Mouse (Mus musculus) adrenal gland, adult (tissue): ENCODE measurements around the gene Tpr.

Source experiments
- DNase-seq, 2 experiments: peaks; one replicate each; pipeline ENCODE4 v3.0.0; 2022 to 2023; ENCODE audit warnings: low spot score in 1 of 2; ENCODE audit not compliant: inconsistent age in 2 of 2

Tpr gene

GRCm38 (mm10) chr1:150392638-150393487 lies at the start of gene Tpr, which contains the start of gene Odr4:
Gene Tpr (plus strand): TSS chr1:150392838.
Gene Odr4 (minus strand): TSS chr1:150393080.
- DNase-seq = peak; percentile 99 to 100

DNA sequence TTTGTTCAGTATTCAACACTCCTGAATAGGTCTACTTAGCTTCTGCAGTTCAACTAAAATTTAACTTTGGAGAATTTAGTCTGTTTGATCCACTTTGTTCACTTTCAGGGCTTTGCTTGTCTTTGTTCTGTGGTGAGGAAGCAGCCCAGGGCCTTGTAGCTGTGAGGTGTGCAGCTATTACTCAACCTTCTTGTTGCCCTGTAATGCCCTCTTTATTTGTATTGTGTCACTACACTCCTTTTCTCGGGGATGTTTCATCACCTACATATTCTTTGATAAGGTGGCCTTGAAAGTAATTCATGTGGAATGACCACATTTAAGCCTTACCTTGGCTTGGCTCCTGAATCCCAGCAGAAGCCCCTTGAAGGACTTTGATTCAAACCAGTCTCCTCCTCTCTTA lies 31.8 kb upstream of the Tpr start:
- no peak for DNase-seq

DNA sequence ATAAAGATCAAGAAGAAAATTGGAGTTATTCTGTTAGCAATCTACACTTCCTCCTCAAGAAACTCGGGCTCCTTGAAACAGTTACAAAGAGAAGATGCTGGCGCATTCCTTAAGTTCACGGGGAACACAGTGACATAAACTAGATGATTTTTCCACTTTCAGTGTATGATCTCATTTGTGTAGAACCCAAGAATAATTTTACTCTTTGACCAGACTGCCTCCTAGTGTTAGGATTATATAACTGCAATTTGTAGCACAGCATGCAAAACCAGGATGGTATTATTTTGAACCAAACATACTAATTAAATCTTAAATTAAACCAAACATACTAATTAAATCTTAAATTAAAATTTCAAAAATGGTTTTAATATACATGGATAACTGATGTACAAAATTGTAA lies 19.7 kb upstream of the Tpr start:
- no peak for DNase-seq

DNA sequence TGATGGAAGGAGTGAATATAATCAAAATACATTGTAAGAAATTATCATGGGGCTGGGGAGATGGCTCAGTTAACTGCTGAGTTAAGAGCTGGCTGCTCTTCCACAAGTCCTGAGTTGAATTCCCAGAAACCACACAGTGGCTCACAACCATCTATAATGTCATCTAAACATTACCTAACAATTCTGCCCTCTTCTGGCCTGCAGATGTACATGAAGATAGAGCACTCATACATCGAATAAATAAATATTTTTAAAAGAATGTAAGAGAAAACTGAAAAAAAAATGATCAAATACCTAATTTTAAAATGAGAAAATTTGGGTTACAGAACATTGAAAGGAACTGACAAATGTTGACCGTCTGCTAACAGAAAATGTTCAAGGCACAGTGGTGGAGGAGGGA lies 18.4 kb upstream of the Tpr start:
- no peak for DNase-seq

DNA sequence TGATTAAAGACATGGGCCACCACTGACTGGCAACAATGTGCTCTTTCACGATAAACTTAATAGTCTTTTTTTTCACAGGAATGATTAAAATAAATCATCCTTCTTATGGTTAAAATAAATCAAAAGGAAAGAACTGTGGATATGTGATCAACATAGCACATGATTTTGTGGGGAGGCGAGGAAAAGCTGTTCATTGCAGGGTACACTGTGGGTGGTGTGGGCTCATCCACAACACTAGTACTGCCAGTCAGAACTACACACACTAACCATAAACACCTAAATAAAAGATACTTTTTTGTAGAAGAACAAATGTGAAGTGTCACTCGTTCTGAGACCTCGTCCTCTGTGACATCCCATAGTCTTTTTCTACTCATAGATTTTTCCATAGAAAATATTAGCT lies 8.5 kb upstream of the Tpr start:
- DNase-seq = no peak

DNA sequence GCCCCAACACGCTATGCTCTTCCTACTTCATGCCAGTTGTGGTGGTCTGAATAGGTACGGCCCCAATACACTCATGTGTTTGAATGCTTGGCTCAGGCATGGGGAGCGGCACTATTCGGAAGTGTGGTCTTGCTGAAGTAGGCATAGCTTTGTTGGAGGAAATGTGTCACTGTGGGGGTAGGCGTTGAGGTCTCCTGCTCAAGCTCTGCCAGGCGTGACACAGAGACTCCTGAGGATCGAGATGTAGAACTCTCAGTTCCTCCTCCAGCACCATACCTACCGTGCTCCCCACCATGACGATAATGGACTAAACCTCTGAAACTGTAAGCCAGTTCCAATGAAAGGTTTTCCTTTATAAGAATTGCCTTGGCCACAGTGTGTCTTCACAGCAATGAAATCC lies 5.1 kb upstream of the Tpr start:
- no peak for DNase-seq

- no peak for DNase-seq
Measured at GRCm38 (mm10) chr1:150389390-150390129, 3.1 kb upstream of the Tpr start.

DNA sequence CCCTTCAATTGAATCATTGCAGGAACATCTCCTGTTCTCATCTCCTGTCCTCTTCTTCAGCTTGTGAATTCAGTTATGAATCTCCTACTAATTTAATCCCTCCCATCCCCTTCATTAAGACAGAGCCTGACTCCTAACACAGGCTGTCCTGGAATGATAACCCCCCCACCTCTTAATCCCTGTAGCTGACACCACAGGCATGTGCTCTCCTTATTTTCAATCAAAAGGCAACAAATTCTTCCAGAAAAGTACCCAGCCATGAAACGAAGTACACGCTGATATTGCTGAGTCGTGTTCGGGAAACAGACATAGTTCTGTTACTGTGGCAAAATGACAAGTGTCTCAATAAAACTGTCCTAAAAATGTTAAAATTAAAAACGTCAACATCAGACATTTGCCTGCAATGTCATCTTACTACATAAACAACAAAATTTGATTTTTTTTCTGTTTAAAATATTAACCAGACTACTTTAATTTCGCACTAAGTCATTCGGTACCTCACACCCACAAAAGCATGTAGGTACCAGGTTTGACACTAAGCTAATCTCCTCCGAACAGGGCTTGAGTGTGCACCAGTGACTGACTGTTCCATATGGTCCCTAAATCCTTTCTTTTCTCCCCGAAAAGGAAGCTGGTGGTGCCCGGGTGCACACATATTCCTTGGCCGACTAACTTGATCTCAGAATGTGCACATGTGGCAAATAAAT lies 554 bp upstream of the Tpr start:
- DNase-seq = peak in 1 of 2 experiments; percentile 52

DNA sequence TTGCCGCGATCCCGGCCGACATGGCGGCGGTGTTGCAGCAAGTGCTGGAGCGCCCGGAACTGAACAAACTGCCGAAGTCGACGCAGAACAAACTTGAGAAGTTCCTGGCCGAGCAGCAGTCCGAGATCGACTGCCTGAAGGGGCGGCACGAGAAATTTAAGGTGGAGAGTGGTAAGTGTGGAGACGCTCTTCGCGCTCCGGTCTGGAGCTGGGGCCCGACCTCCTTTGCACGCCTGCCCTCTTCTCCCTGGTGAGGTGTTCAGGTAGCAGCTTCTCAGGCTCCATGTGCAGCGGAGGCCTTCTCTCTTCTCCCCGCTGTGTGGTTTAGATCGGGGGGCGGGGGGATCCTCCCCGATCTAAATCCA lies 832 bp downstream of the Tpr start:
- no peak for DNase-seq

DNA sequence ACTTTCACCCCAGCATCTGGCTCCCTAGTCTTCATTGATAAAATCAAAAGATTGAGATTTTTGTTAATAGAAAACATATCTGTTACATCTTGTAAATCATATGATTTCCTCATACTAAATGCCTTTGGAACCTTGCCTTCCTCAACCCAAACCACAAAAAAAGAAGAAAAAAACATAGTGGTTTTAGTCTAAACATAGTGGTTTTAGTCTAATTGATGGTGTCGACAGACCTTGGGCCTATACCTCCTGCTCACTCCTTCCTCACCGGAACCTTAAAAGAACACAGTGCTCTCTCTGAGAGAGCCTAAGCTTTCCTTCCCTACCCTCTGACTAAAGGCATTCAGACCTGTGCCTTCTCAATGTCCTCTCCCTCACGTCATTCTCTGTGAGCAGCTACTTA lies 3.4 kb downstream of the Tpr start:
- no peak for DNase-seq

DNA sequence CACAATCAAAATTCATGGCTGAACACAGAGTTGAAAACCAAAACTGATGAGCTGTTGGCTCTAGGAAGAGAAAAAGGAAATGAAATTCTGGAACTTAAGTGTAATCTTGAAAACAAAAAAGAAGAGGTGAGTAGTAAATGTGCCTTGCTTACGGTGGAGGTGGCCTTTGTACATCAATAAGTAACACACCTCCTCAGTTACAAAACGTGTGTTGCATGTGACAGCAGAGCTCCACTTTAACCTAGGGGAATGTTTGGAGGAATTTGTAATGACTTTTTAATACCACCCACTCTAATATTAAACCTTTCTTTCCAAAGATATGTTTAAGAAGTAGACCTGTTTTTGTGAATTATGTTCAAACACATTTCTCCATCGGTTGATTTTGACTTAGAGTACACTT lies 11.3 kb downstream of the Tpr start:
- no peak for DNase-seq

GRCm38 (mm10) chr1:150404555-150404954 lies 11.9 kb downstream of the Tpr start:
- no peak for DNase-seq

DNA sequence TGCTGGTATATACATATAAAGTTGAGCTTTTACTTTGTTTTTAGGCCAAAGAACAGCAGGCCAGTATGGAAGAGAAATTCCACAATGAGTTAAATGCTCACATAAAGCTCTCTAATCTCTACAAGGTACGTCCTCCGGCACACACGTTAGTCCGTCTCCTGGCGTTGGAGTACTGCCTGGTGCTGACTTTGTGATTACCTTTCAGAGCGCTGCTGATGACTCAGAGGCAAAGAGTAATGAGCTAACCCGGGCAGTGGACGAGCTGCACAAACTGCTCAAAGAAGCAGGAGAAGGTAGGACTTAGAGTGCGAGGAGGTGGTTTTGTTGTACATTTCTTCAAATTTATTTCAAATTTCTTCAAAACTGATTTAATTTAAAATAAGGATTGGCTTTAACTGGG lies 14.6 kb downstream of the Tpr start:
- peak; percentile 14 to 50 for DNase-seq

DNA sequence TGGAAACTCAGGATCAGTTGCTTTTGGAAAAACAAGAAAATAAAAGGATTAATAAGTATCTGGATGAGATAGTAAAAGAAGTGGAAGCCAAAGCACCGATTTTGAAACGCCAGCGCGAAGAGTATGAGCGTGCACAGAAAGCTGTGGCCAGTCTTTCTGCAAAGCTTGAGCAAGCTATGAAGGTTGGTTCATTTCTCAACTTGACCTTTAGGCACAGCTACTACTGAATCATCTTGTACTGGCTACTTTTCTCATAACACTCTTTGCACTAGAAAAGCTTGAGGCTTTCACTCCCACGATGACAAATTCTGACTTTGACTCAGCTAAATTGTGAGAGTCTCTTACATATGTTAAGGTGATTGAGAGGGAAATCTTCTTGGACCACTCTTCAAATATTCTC lies 17.4 kb downstream of the Tpr start:
- DNase-seq = peak in 1 of 2 experiments; percentile 71

DNA sequence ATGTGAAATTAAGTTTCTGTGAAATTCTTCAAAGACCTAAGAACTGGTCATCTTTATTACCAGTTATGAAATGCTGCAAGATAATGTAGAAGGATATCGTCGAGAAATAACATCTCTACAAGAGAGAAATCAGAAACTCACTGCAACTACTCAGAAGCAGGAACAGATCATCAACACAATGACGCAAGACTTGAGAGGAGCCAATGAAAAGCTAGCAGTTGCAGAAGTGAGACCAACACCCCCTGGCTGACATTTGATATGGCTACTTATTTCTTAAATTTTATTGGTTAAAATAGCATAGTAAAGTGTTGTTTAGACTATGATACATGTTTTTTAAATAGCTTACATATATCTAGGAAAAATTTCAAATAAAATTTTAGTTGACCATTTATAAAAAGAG lies 23.4 kb downstream of the Tpr start:
- DNase-seq = no peak

DNA sequence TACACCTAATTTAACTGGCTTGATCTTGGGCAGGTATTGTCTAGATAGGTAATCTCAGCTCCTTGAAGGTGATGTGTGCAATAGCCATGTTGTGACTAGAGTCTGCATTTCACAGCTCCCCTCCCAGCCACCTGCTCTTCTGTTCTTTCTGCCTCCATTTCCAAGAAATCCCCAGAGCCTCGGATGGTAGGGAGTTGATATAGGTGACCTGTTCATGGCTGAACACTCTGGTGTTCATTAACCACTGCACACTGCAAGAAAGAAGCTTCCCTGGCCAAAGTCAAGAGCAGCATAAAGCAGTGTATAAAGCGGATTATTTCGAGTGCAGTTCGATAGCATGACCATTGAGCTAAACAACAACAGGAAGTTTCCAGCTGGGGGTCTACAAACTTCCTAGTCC lies 25.8 kb downstream of the Tpr start:
- no peak for DNase-seq

- DNase-seq = no peak
Measured at GRCm38 (mm10) chr1:150425665-150426064, 33.0 kb downstream of the Tpr start.

DNA sequence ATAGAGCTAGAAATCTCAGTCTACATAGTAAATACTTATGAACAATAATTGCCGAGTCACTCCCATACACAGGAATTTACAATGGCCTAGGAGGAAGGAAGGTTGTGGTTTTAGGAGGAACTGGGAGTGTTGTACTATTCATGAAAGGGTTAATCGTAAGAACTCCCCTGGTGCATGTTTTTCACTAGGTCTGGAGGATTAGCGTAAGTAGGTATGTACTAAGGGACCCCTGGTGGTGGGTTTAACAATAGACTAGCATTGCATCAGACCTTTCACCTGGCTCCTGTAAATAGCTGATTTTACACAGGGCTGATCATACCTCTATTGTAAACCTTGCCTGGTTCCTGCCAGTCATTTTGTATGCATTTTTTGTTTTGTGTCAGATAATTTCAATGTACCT lies 33.6 kb downstream of the Tpr start:
- no peak for DNase-seq

DNA sequence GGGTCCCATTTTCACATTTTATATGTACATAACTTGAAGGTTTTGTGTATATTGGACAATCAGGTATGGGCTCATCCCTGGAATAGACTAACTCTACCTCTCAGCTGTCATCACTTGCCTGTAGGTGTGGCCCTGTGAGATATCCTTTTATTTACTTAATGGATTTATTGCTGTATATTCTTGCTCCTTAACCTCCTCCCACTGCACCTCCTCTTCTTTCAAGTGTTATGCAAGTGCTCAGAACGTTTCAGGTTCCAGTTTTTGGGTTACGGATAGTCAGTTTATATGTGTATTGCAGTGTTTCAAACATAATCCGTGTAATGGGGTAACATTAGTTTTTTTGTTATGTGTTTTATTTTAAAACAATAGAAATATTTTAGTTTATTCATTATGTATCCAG lies 46.0 kb downstream of the Tpr start:
- DNase-seq = no peak

GRCm38 (mm10) chr1:150441731-150442130 lies 49.1 kb downstream of the Tpr start:
- DNase-seq = no peak

GRCm38 (mm10) chr1:150458977-150459376 lies 66.3 kb downstream of the Tpr start:
- no peak for DNase-seq

DNA sequence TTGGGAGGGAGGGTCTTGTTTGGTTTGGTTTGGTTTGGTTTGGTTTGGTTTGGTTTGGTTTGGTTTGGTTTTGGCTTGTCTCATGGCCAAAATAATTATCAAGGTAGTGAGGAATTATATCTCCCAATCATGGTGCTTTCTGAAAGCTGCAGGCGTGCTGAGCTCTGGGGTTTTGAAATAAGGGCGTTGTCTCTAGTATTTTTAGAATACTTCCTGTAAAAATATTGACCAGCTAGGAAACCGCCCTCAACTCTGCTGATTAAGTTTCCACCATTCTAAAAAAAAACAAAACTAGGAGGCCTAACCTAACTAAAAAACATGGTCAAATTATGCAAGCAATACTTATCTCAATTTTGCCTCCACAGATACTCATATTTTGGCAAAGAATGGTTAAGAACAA lies 67.0 kb downstream of the Tpr start:
- no peak for DNase-seq
